Mouse (Mus musculus) kidney, embryonic 16.5 days (tissue): Measurements from ENCODE around the gene Pld5. TPM values are rescaled to one million over a fixed set of nuclear protein-coding genes. Genes with fewer than 3 reads are reported as not detected.
"Not testable (repeated sequence)": the region's sequence is repeated elsewhere in the genome, so short reads cannot be mapped to it uniquely, and the experiment has no call there.

Experiments
- ATAC-seq: fragments of 200-750 bp; cut with Nextera tagmentation; 2 replicates; pipeline ENCODE4 v1.8.0; 2017; ENCODE audit warnings: moderate TSS enrichment; ENCODE audit not compliant: low FRiP score, low TSS enrichment
- H3K27ac ChIP-seq: fragments of 300-500 bp; sonication (generic); 2 replicates; pipeline ENCODE4 v1.5.1; 2014; ENCODE audit warnings: low read length
- H3K27me3 ChIP-seq: fragments of 300-500 bp; sonication (generic); 2 replicates; pipeline ENCODE4 v1.6.1; 2014; ENCODE audit warnings: low read length, control low read depth, mixed read lengths; ENCODE audit not compliant: insufficient read depth
- H3K36me3 ChIP-seq: fragments of 300-500 bp; sonication (generic); 2 replicates; pipeline ENCODE4 v1.6.1; 2014; ENCODE audit warnings: low read length, control low read depth, mixed read lengths; ENCODE audit not compliant: insufficient read depth
- H3K4me1 ChIP-seq: fragments of 300-500 bp; sonication (generic); 2 replicates; pipeline ENCODE4 v1.6.1; 2014; ENCODE audit warnings: low read length, control low read depth, mixed read lengths; ENCODE audit not compliant: insufficient read depth
- H3K4me2 ChIP-seq: fragments of 300-500 bp; sonication (generic); replicated peaks from 2 replicates; pipeline ENCODE4 v1.6.1; 2014; ENCODE audit warnings: low read depth, low read length
- H3K4me3 ChIP-seq: fragments of 300-500 bp; sonication (generic); 2 replicates; pipeline ENCODE4 v1.5.1; 2014; ENCODE audit warnings: mild to moderate bottlenecking, low read length
- H3K9ac ChIP-seq: fragments of 300-500 bp; sonication (generic); replicated peaks from 2 replicates; pipeline ENCODE4 v1.6.1; 2014; ENCODE audit warnings: low read length
- H3K9me3 ChIP-seq: fragments of 300-500 bp; sonication (generic); 2 replicates; pipeline ENCODE4 v1.6.1; 2016; ENCODE audit warnings: low read length, control low read depth
- WGBS: fragments of 180-500 bp; shearing (Covaris S2); extraction: QIAGEN DNeasy Blood & Tissue Kit; methylation state at CpG from one replicate; pipeline ENCODE4 v1.1.7; 2014; 5-methylcytosine and 5-hydroxymethylcytosine counted together
- polyA plus RNA-seq: library from polyadenylated mRNA; unstranded; fragments of >200 nt; fragmentation: Nextera tagmentation; extraction: Ambion mirVana; gene quantifications from 2 replicates; pipeline ENCODE4 v1.2.1, GENCODE M21; 2015

Gene Pld5
- polyA plus RNA-seq, 1 experiment from 2014 or later: 1.9 TPM

- ATAC-seq: no peak
- H3K27ac ChIP-seq: no peak overlapping the region
- H3K4me1 ChIP-seq: no peaks in the 10 kb centered on the region
- no peak overlapping the region for H3K4me3 ChIP-seq
- H3K36me3 ChIP-seq: no peaks in the 10 kb centered on the region
- no peak overlapping the region for H3K9ac ChIP-seq
- no peaks in the 10 kb centered on the region for H3K27me3 ChIP-seq
- no peak overlapping the region for H3K4me2 ChIP-seq
- whole genome bisulfite sequencing: 65% methylated on average over 5 of the region's 5 CpGs
- no peaks in the 10 kb centered on the region for H3K9me3 ChIP-seq
Observed at GRCm38 (mm10) chr1:176000599-176000998, 274.5 kb downstream of the Pld5 start.

- Histone ChIP-seq H3K9ac (no peak overlapping the region), H3K27me3 (no peaks in the 10 kb centered on the region), H3K27ac (no peak overlapping the region), H3K4me2 (no peak overlapping the region), H3K4me1 (no peaks in the 10 kb centered on the region), H3K4me3 (no peak overlapping the region), H3K36me3 (no peaks in the 10 kb centered on the region), H3K9me3 (no peaks in the 10 kb centered on the region)
- ATAC-seq: no peak
- 65% methylated on average over 7 of the region's 7 CpGs for WGBS
Observed at GRCm38 (mm10) chr1:175997076-175997651, 277.9 kb downstream of the Pld5 start.

GRCm38 (mm10) chr1:175988912-175989311 lies 286.2 kb downstream of the Pld5 start:
- WGBS: 71% methylated on average over 4 of the region's 4 CpGs
- peak; percentile 89 for ATAC-seq

GRCm38 (mm10) chr1:175988448-175988847 lies 286.7 kb downstream of the Pld5 start:
- H3K9me3 ChIP-seq: no peaks in the 10 kb centered on the region
- 0 out of 2 replicates have a peak overlapping the region, but pooled peaks have one; percentile 5 for H3K27ac ChIP-seq
- no peaks in the 10 kb centered on the region for H3K36me3 ChIP-seq
- ATAC-seq: no peak
- no peak overlapping the region for H3K4me3 ChIP-seq
- no peak overlapping the region for H3K4me2 ChIP-seq
- H3K4me1 ChIP-seq: no peaks in the 10 kb centered on the region
- WGBS: 91% methylated on average over 5 of the region's 5 CpGs
- no peak overlapping the region for H3K9ac ChIP-seq
- no peaks in the 10 kb centered on the region for H3K27me3 ChIP-seq

More at GRCm38 (mm10) chr1:175988912-175989311, 286.2 kb downstream of the Pld5 start:
- Histone ChIP-seq H3K27ac (no peak overlapping the region), H3K4me3 (no peak overlapping the region), H3K4me2 (no peak overlapping the region), H3K9ac (no peak overlapping the region), H3K4me1 (no peaks in the 10 kb centered on the region), H3K27me3 (no peaks in the 10 kb centered on the region), H3K36me3 (no peaks in the 10 kb centered on the region), H3K9me3 (no peaks in the 10 kb centered on the region)

- not testable (repeated sequence) for H3K36me3 ChIP-seq, H3K9ac ChIP-seq, H3K9me3 ChIP-seq, H3K4me2 ChIP-seq, H3K4me3 ChIP-seq, H3K27me3 ChIP-seq, H3K4me1 ChIP-seq, H3K27ac ChIP-seq, ATAC-seq
- WGBS: 95% methylated on average over 7 of the region's 7 CpGs
Observed at GRCm38 (mm10) chr1:175979014-175979413, 296.1 kb downstream of the Pld5 start, which contains the start of gene Rbm8a2. TSS of gene Rbm8a2 (minus strand) at chr1:175979114.

GRCm38 (mm10) chr1:175970710-175971109 lies 304.4 kb downstream of the Pld5 start:
- H3K27me3 ChIP-seq: no peaks in the 10 kb centered on the region
- H3K9ac ChIP-seq: no peak overlapping the region
- H3K4me2 ChIP-seq: no peak overlapping the region
- H3K4me3 ChIP-seq: no peak overlapping the region
- no peaks in the 10 kb centered on the region for H3K36me3 ChIP-seq
- H3K4me1 ChIP-seq: no peaks in the 10 kb centered on the region
- no peak for ATAC-seq
- H3K27ac ChIP-seq: no peak overlapping the region
- peaks cover 2% of the 10 kb centered on the region; the same call in 1 of the 2 replicates for H3K9me3 ChIP-seq
- 88% methylated on average over 5 of the region's 5 CpGs for WGBS

GRCm38 (mm10) chr1:175967004-175967745 lies 307.9 kb downstream of the Pld5 start:
- Histone ChIP-seq H3K36me3 (no peaks in the 10 kb centered on the region), H3K4me3 (no peak overlapping the region), H3K4me2 (no peak overlapping the region), H3K27me3 (no peaks in the 10 kb centered on the region), H3K9me3 (peaks cover 2% of the 10 kb centered on the region; the same call in 1 of the 2 replicates), H3K4me1 (no peaks in the 10 kb centered on the region), H3K9ac (no peak overlapping the region), H3K27ac (no peak overlapping the region)
- 86% methylated on average over 5 of the region's 5 CpGs for WGBS
- no peak for ATAC-seq

GRCm38 (mm10) chr1:175961786-175962185 lies 313.3 kb downstream of the Pld5 start:
- WGBS: 87% methylated on average over 2 of the region's 2 CpGs
- Histone ChIP-seq H3K4me3 (no peak overlapping the region), H3K9me3 (no peaks in the 10 kb centered on the region), H3K27me3 (no peaks in the 10 kb centered on the region), H3K4me2 (no peak overlapping the region), H3K9ac (no peak overlapping the region), H3K4me1 (no peaks in the 10 kb centered on the region), H3K27ac (no peak overlapping the region), H3K36me3 (no peaks in the 10 kb centered on the region)
- ATAC-seq: no peak

- H3K36me3 ChIP-seq: no peaks in the 10 kb centered on the region
- H3K27ac ChIP-seq: no peak overlapping the region
- no peak overlapping the region for H3K4me3 ChIP-seq
- H3K4me2 ChIP-seq: no peak overlapping the region
- H3K4me1 ChIP-seq: no peaks in the 10 kb centered on the region
- no peak overlapping the region for H3K9ac ChIP-seq
- no peak for ATAC-seq
- no peaks in the 10 kb centered on the region; the same call in 1 of the 2 replicates for H3K9me3 ChIP-seq
- 92% methylated on average over 2 of the region's 2 CpGs for WGBS
- H3K27me3 ChIP-seq: no peaks in the 10 kb centered on the region
Observed at GRCm38 (mm10) chr1:175950851-175951250, 324.3 kb downstream of the Pld5 start.

- no peak overlapping the region for H3K4me2 ChIP-seq
- no peaks in the 10 kb centered on the region for H3K27me3 ChIP-seq
- H3K4me1 ChIP-seq: no peaks in the 10 kb centered on the region
- ATAC-seq: no peak
- H3K4me3 ChIP-seq: no peak overlapping the region
- no peak overlapping the region for H3K9ac ChIP-seq
- no peak overlapping the region for H3K27ac ChIP-seq
- H3K36me3 ChIP-seq: no peaks in the 10 kb centered on the region
- no peaks in the 10 kb centered on the region; the same call in 1 of the 2 replicates for H3K9me3 ChIP-seq
- 64% methylated on average over 3 of the region's 3 CpGs for WGBS
Observed at GRCm38 (mm10) chr1:175950421-175950820, 324.7 kb downstream of the Pld5 start.
